Mouse (Mus musculus) hindbrain, embryonic 16.5 days (tissue): ENCODE results near the gene Hoxa7. TPM values are rescaled to one million over a fixed set of nuclear protein-coding genes. Genes with fewer than 3 reads are reported as not detected.
A peak's percentile ranks its signal among the peaks of the same experiment; 100 is the strongest.

Experiments used
- ATAC-seq: fragments of 200-750 bp; cut with Nextera tagmentation; 2 replicates; pipeline ENCODE4 v1.8.0; 2017; ENCODE audit warnings: moderate TSS enrichment, moderate library complexity
- H3K27ac ChIP-seq: fragments of 300-500 bp; sonication (generic); 2 replicates; pipeline ENCODE4 v1.5.1; 2014; ENCODE audit warnings: low read depth, mild to moderate bottlenecking, control low read depth, low read length, moderate library complexity
- H3K27me3 ChIP-seq: fragments of 300-500 bp; sonication (generic); replicated peaks from 2 replicates; pipeline ENCODE4 v1.6.1; 2014; ENCODE audit warnings: low read length; ENCODE audit not compliant: control insufficient read depth, insufficient read depth
- H3K36me3 ChIP-seq: fragments of 300-500 bp; sonication (generic); 2 replicates; pipeline ENCODE4 v1.6.1; 2014; ENCODE audit warnings: mild to moderate bottlenecking, low read length, moderate library complexity, mixed read lengths; ENCODE audit not compliant: control insufficient read depth, insufficient read depth
- H3K4me1 ChIP-seq: fragments of 300-500 bp; sonication (generic); 2 replicates; pipeline ENCODE4 v1.6.1; 2014; ENCODE audit warnings: low read depth, low read length; ENCODE audit not compliant: control insufficient read depth, insufficient read depth
- H3K4me2 ChIP-seq: fragments of 300-500 bp; sonication (generic); 2 replicates; pipeline ENCODE4 v1.6.1; 2014; ENCODE audit warnings: mild to moderate bottlenecking, low read length, control low read depth, moderate library complexity
- H3K4me3 ChIP-seq: fragments of 300-500 bp; sonication (generic); 2 replicates; pipeline ENCODE4 v1.5.1; 2014; ENCODE audit warnings: mild to moderate bottlenecking, low read length, control low read depth, moderate library complexity
- H3K9ac ChIP-seq: fragments of 300-500 bp; sonication (generic); 2 replicates; pipeline ENCODE4 v1.6.1; 2014; ENCODE audit warnings: low read depth, mild to moderate bottlenecking, control low read depth, low read length, moderate library complexity
- H3K9me3 ChIP-seq: fragments of 300-500 bp; sonication (generic); 2 replicates; pipeline ENCODE4 v1.6.1; 2014; ENCODE audit warnings: mild to moderate bottlenecking, low read length, moderate library complexity; ENCODE audit not compliant: control insufficient read depth
- WGBS: fragments of 180-500 bp; shearing (Covaris S2); extraction: QIAGEN DNeasy Blood & Tissue Kit; methylation state at CpG from one replicate; pipeline ENCODE4 v1.1.7; 2014; 5-methylcytosine and 5-hydroxymethylcytosine counted together
- microRNA counts: library from miRNA; unstranded; fragments of <30 nt; microRNA quantifications from one replicate; lab custom pipeline; 2016
- microRNA-seq: library from miRNA; unstranded; fragments of <30 nt; microRNA quantifications from one replicate; pipeline ENCODE4, GENCODE M21; 2017
- polyA plus RNA-seq: library from polyadenylated mRNA; unstranded; fragments of >200 nt; fragmentation: Nextera tagmentation; extraction: Ambion mirVana; gene quantifications from 2 replicates; pipeline ENCODE4 v1.2.1, GENCODE M21; 2015

Gene Hoxa7
- polyA plus RNA-seq, 1 experiment from 2014 or later, result 9.0 TPM

GRCm38 (mm10) chr6:52166431-52167077, 55.1 kb downstream of the Hoxa7 start:
- Histone ChIP-seq H3K4me1 (peaks cover 3% of the 10 kb centered on the region), H3K4me3 (peak overlapping the region; percentile 57)
- ATAC-seq, result no peak

GRCm38 (mm10) chr6:52165441-52166370, 55.9 kb downstream of the Hoxa7 start:
- Histone ChIP-seq H3K4me3 (peak overlapping the region; percentile 57), H3K9ac (peak overlapping the region; percentile 83), H3K4me1 (peaks cover 3% of the 10 kb centered on the region; the same call in 1 of the 2 replicates), H3K27me3 (peaks cover 4% of the 10 kb centered on the region; the same call in 1 of the 2 replicates), H3K4me2 (peak overlapping the region; percentile 80), H3K9me3 (no peaks in the 10 kb centered on the region), H3K27ac (peak overlapping the region; percentile 97), H3K36me3 (no peaks in the 10 kb centered on the region)
- WGBS, result 1% methylated on average over 28 of the region's 28 CpGs
- no peak for ATAC-seq

More at GRCm38 (mm10) chr6:52166431-52167077, 55.1 kb downstream of the Hoxa7 start:
- peaks cover 6% of the 10 kb centered on the region; the same call in 1 of the 2 replicates for H3K27me3 ChIP-seq
- peak overlapping the region; percentile 83 for H3K9ac ChIP-seq
- H3K4me2 ChIP-seq, result peak overlapping the region; percentile 80
- peak overlapping the region; percentile 97 for H3K27ac ChIP-seq
- no peaks in the 10 kb centered on the region for H3K9me3 ChIP-seq
- WGBS, result 4% methylated on average over 4 of the region's 4 CpGs
- H3K36me3 ChIP-seq, result no peaks in the 10 kb centered on the region

GRCm38 (mm10) chr6:52164626-52165440, 56.8 kb downstream of the Hoxa7 start, which contains the start of gene Hoxa2:
TSS of gene Hoxa2 (minus strand) at chr6:52164831.
- H3K4me1 ChIP-seq, result peaks cover under 1% of the 10 kb centered on the region; the same call in 1 of the 2 replicates
- WGBS, result under 1% methylated on average over 25 of the region's 25 CpGs
- H3K4me3 ChIP-seq, result peak within 1 kb of the TSS; percentile 57
- peaks cover 3% of the 10 kb centered on the region; the same call in 1 of the 2 replicates for H3K27me3 ChIP-seq
- H3K9me3 ChIP-seq, result no peaks in the 10 kb centered on the region
- peak within 1 kb of the TSS; percentile 80 for H3K4me2 ChIP-seq
- H3K36me3 ChIP-seq, result no peaks in the 10 kb centered on the region
- peak; percentile 72 for ATAC-seq
- H3K9ac ChIP-seq, result peak within 1 kb of the TSS; percentile 83
- H3K27ac ChIP-seq, result peak within 1 kb of the TSS; percentile 97

MicroRNA genes within 50 kb of the gene (microRNA counts, 519-probe panel; counts per million panel counts)
- 1,419 counts per million, percentile 12 among the panel's probes with 10 or more counts for microRNA mmu-miR-196b (lab: Ali Mortazavi, UCI)

Small RNA genes within 50 kb of the gene (microRNA-seq; reads per million reads assigned to microRNA genes)
- 179 reads per million, percentile 57 among the genes with 10 or more reads in this experiment for gene Mir196b

Other genes starting within 250 kb of the Hoxa7 start
- 23.8 and 30.3 TPM in 2 replicates for gene Skap2, start 209.3 kb downstream of the Hoxa7 start, polyA plus RNA-seq
- 1.8 and 2.0 TPM in 2 replicates for gene Hoxa1, start 63.5 kb downstream of the Hoxa7 start, polyA plus RNA-seq
- 20.3 and 22.5 TPM in 2 replicates for gene Hoxa2, start 57.0 kb downstream of the Hoxa7 start, polyA plus RNA-seq
- gene 5730596B20Rik, start 44.4 kb downstream of the Hoxa7 start, polyA plus RNA-seq, result 3.4 and 3.6 TPM in 2 replicates
- gene Hoxa4, start 30.1 kb downstream of the Hoxa7 start, polyA plus RNA-seq, result 5.6 and 8.8 TPM in 2 replicates
- 85.9 and 106 TPM in 2 replicates for gene Hoxa5, start 17.3 kb downstream of the Hoxa7 start, polyA plus RNA-seq
- 9.4 and 9.9 TPM in 2 replicates for gene Hoxa6, start 13.1 kb downstream of the Hoxa7 start, polyA plus RNA-seq
- 12.9 and 13.9 TPM in 2 replicates for gene Hoxa3, start 8.5 kb downstream of the Hoxa7 start, polyA plus RNA-seq
- gene Gm28308, start 8.5 kb downstream of the Hoxa7 start, polyA plus RNA-seq, result not detected in 2 replicates
- gene Hoxa9, start 9.2 kb upstream of the Hoxa7 start, polyA plus RNA-seq, result 0.48 and 2.4 TPM in 2 replicates
- gene Hoxa10, start 19.0 kb upstream of the Hoxa7 start, polyA plus RNA-seq, result 0.70 TPM in 1 of 2 replicates, not detected in the other
- gene Hoxa11, start 24.0 kb upstream of the Hoxa7 start, polyA plus RNA-seq, result not detected in 2 replicates
- not detected in 2 replicates for gene Hoxa13, start 39.0 kb upstream of the Hoxa7 start, polyA plus RNA-seq
- 1.1 and 1.5 TPM in 2 replicates for gene Evx1, start 91.6 kb upstream of the Hoxa7 start, polyA plus RNA-seq